Mouse (Mus musculus) gastrocnemius, adult 18-20 months (tissue): ENCODE measurements around the gene Myh11. TPM values are rescaled to one million over a fixed set of nuclear protein-coding genes. Genes with fewer than 3 reads are reported as not detected.

Experiments used
- DNase-seq: peaks from one replicate; pipeline ENCODE4 v3.0.0; 2021; ENCODE audit warnings: low spot score
- total RNA-seq, 2 experiments: library from RNA; stranded (reverse); gene quantifications; 2 replicates each; pipeline ENCODE4 v1.2.3; 2021

Myh11 gene
- total RNA-seq, 2 experiments from 2014 or later: 19.7 to 24.3 TPM

- DNase-seq: no peak
Measured at GRCm38 (mm10) chr16:14272374-14272965, 18.7 kb downstream of the Myh11 start.

GRCm38 (mm10) chr16:14265203-14265920 lies 25.8 kb downstream of the Myh11 start:
- no peak for DNase-seq

GRCm38 (mm10) chr16:14264504-14264903 lies 26.7 kb downstream of the Myh11 start:
- no peak for DNase-seq

GRCm38 (mm10) chr16:14263241-14263640 lies 27.9 kb downstream of the Myh11 start:
- no peak for DNase-seq

GRCm38 (mm10) chr16:14262410-14262809 lies 28.8 kb downstream of the Myh11 start:
- DNase-seq: no peak

GRCm38 (mm10) chr16:14258856-14259255 lies 32.3 kb downstream of the Myh11 start:
- peak; percentile 63 for DNase-seq

- DNase-seq: peak; percentile 50
Measured at GRCm38 (mm10) chr16:14253586-14253985, 37.6 kb downstream of the Myh11 start.

GRCm38 (mm10) chr16:14252877-14253276 lies 38.3 kb downstream of the Myh11 start:
- no peak for DNase-seq

- peak; percentile 15 for DNase-seq
Measured at GRCm38 (mm10) chr16:14249913-14250312, 41.3 kb downstream of the Myh11 start.

GRCm38 (mm10) chr16:14242553-14242952 lies 48.6 kb downstream of the Myh11 start:
- no peak for DNase-seq

GRCm38 (mm10) chr16:14242059-14242458 lies 49.1 kb downstream of the Myh11 start:
- no peak for DNase-seq

- DNase-seq: peak; percentile 72
Measured at GRCm38 (mm10) chr16:14237100-14237723, 54.0 kb downstream of the Myh11 start.

- DNase-seq: no peak
Measured at GRCm38 (mm10) chr16:14215156-14215555, 76.0 kb downstream of the Myh11 start.

- no peak for DNase-seq
Measured at GRCm38 (mm10) chr16:14198798-14199197, 92.4 kb downstream of the Myh11 start.

- DNase-seq: peak; percentile 45
Measured at GRCm38 (mm10) chr16:14195427-14195826, 95.7 kb downstream of the Myh11 start.

- no peak for DNase-seq
Measured at GRCm38 (mm10) chr16:14194164-14194950, 96.8 kb downstream of the Myh11 start.

GRCm38 (mm10) chr16:14185516-14185915 lies 105.7 kb downstream of the Myh11 start:
- DNase-seq: no peak

- DNase-seq: no peak
Measured at GRCm38 (mm10) chr16:14183856-14184255, 107.3 kb downstream of the Myh11 start.

- no peak for DNase-seq
Measured at GRCm38 (mm10) chr16:14182360-14182759, 108.8 kb downstream of the Myh11 start.

- no peak for DNase-seq
Measured at GRCm38 (mm10) chr16:14180163-14180733, 110.9 kb downstream of the Myh11 start.

- no peak for DNase-seq
Measured at GRCm38 (mm10) chr16:14178041-14178440, 113.1 kb downstream of the Myh11 start.

- DNase-seq: no peak
Measured at GRCm38 (mm10) chr16:14169706-14170105, 121.5 kb downstream of the Myh11 start.
